Mouse (Mus musculus): ENCODE measurements around the gene Bad.
"Not testable (repeated sequence)": the region's sequence is repeated elsewhere in the genome, so short reads cannot be mapped to it uniquely, and the experiment has no call there.

DNA sequence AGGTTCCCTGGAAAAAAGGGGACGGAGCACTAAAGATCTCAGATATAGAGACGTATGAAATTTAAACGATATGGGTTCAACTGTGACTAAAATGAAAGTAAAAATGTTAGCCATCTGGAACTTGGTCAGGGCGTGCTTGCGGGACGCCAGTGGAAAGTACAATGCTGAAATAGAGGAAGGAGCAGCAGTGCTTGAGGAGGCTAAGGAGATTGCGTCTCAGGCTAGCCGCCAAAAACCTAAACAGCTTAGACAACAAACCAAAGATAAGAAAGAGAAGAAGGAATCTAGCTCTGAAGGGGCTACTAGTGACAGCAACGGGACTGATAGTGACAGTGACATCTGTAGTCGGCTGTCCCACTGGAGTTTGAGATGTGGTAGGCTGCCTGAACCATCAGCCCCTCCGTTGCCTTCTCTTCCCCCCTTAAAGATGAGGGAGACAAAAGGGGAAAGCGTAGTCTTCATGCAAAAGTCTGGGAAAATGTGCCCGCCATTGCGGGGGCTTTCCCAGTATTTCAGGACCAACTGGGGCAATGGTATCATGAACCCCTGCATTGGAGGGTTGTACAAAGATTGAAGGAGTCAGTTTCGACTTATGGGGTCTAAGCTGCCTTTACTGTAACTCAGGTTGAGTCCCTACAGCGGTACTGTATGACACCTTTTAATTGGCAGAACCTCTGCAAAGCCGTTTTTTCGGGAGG is 45.9 kb upstream of the Bad start:
- not testable (repeated sequence) for TF ChIP-seq EP300 (optimal IDR thresholded peaks at IDR 0.05); CTCF (IDR thresholded peaks at IDR 0.05; ENCODE audit: low read depth)
